Mouse (Mus musculus): ENCODE measurements at regions not wholly inside any gene's neighbourhood (a gene's known extent, or its start where the extent isn't known, plus 50 kb on each side); places are given as distances from the start of the nearest gene placed in this dataset.
A peak's percentile ranks its signal among the peaks of the same experiment; 100 is the strongest.

- DNase-seq: no peak
- intact Hi-C loops (cut with DNase I): no loop called here
Measured at GRCm38 (mm10) chr12:90469754-90470153, 268.5 kb downstream of the Dio2 start.

- no peak for DNase-seq
- intact Hi-C loops (cut with DNase I): no loop called here
Measured at GRCm38 (mm10) chr12:90460121-90460520, 278.1 kb downstream of the Dio2 start.

GRCm38 (mm10) chr12:90440672-90441071, 297.6 kb downstream of the Dio2 start:
- no peak for DNase-seq
- intact Hi-C loops (cut with DNase I): no loop called here

- peak; percentile 94 for DNase-seq
- intact Hi-C loops (cut with DNase I): no loop called here
Measured at GRCm38 (mm10) chr12:90425276-90426063, 312.8 kb downstream of the Dio2 start.

GRCm38 (mm10) chr12:90417590-90418221, 320.5 kb downstream of the Dio2 start:
- intact Hi-C loops (cut with DNase I): no loop called here
- no peak for DNase-seq

- intact Hi-C loops (cut with DNase I): loop anchor here (10.0 kb wide), 1 partner anchor 604 kb away; no protein-coding TSS in a partner anchor
- no peak for DNase-seq
Measured at GRCm38 (mm10) chr12:90408716-90409115, 329.5 kb downstream of the Dio2 start.

GRCm38 (mm10) chr12:90398564-90398963, 339.7 kb downstream of the Dio2 start:
- DNase-seq: peak; percentile 41
- intact Hi-C loops (cut with DNase I): no loop called here
